Mouse (Mus musculus) small intestine, adult 2 months (tissue): Measurements from ENCODE around the gene Prr14l. TPM values are rescaled to one million over a fixed set of nuclear protein-coding genes. Genes with fewer than 3 reads are reported as not detected.
A peak's percentile ranks its signal among the peaks of the same experiment; 100 is the strongest.

Experiments
- H3K27ac ChIP-seq: fragments of 200-500 bp; 2 replicates; pipeline ENCODE4 v1.5.1; 2012; ENCODE audit warnings: low read depth, low read length, control low read depth, inconsistent platforms; ENCODE audit not compliant: insufficient read depth
- H3K27me3 ChIP-seq: fragments of 200-500 bp; 2 replicates; pipeline ENCODE4 v1.6.1; 2012; ENCODE audit warnings: mild to moderate bottlenecking, moderate library complexity, low read length, inconsistent platforms; ENCODE audit not compliant: control insufficient read depth, insufficient read depth
- H3K36me3 ChIP-seq: fragments of 200-500 bp; 2 replicates; pipeline ENCODE4 v1.6.1; 2012; ENCODE audit warnings: mild to moderate bottlenecking, low read length, control low read depth, inconsistent platforms; ENCODE audit not compliant: control insufficient read depth, insufficient read depth
- H3K4me1 ChIP-seq: fragments of 200-500 bp; 2 replicates; pipeline ENCODE4 v1.6.1; 2012; ENCODE audit warnings: low read length, inconsistent platforms, mixed read lengths; ENCODE audit not compliant: control insufficient read depth, insufficient read depth, insufficient read length
- H3K4me3 ChIP-seq: fragments of 200-500 bp; 2 replicates; pipeline ENCODE4 v1.5.1; 2012; ENCODE audit warnings: low read depth, mild to moderate bottlenecking, control low read depth, inconsistent platforms, low read length, moderate library complexity
- CTCF ChIP-seq: fragments of 200-500 bp; IDR thresholded peaks from 2 replicates; pipeline ENCODE4 v1.5.1; 2012; ENCODE audit warnings: low read depth, mild to moderate bottlenecking, control low read depth, inconsistent platforms, low read length, moderate library complexity, mixed read lengths; ENCODE audit not compliant: insufficient replicate concordance, insufficient read length; ENCODE audit errors: extremely low read depth
- POLR2A ChIP-seq: fragments of 200-500 bp; IDR thresholded peaks from 2 replicates; pipeline ENCODE4 v1.6.1; 2012; ENCODE audit warnings: low read depth, mild to moderate bottlenecking, control low read depth, inconsistent platforms, low read length, moderate library complexity
- WGBS: fragments of 180-500 bp; shearing (Covaris S2); methylation state at CpG from one replicate; pipeline ENCODE4 v1.1.7; 2018; 5-methylcytosine and 5-hydroxymethylcytosine counted together
- polyA plus RNA-seq: library from polyadenylated mRNA; depleted of rRNA; stranded (reverse); fragments of >200 nt; gene quantifications from 2 replicates; pipeline ENCODE4 v1.2.3, GENCODE M21; 2012

Gene Prr14l
- polyA plus RNA-seq, 1 experiment = 5.2 TPM

GRCm38 (mm10) chr5:32785313-32785915 lies 68.6 kb downstream of the Prr14l start, which contains the start of gene Pisd:
Gene Pisd, minus strand, starts transcription at chr5:32785646.
- peak within 1 kb of the TSS; percentile 19; the same call in 1 of the 2 replicates for H3K27ac ChIP-seq
- H3K36me3 ChIP-seq = 0 out of 2 replicates have a peak, but pooled peaks cover 2% of the 10 kb centered on the region

GRCm38 (mm10) chr5:32784726-32785125 lies 69.3 kb downstream of the Prr14l start:
- H3K4me3 ChIP-seq = peak overlapping the region; percentile 79

More at GRCm38 (mm10) chr5:32785313-32785915, 68.6 kb downstream of the Prr14l start, which contains the start of gene Pisd:
- Histone ChIP-seq H3K27me3 (no peaks in the 10 kb centered on the region), H3K4me1 (no peaks in the 10 kb centered on the region), H3K4me3 (peak within 1 kb of the TSS; percentile 79)
- TF ChIP-seq CTCF = no peak
- TF ChIP-seq POLR2A = peak; percentile 40; the same call in 1 of the 2 replicates
- 1% methylated on average over 52 of the region's 52 CpGs for WGBS

GRCm38 (mm10) chr5:32781596-32781995 lies 72.5 kb downstream of the Prr14l start:
- TF ChIP-seq CTCF = no peak
- TF ChIP-seq POLR2A = no peak
- Histone ChIP-seq H3K4me1 (no peaks in the 10 kb centered on the region; the same call in 1 of the 2 replicates), H3K4me3 (no peak overlapping the region), H3K27ac (no peak overlapping the region), H3K36me3 (no peaks in the 10 kb centered on the region), H3K27me3 (no peaks in the 10 kb centered on the region)
- 87% methylated on average over 5 of the region's 5 CpGs for WGBS

More at GRCm38 (mm10) chr5:32784726-32785125, 69.3 kb downstream of the Prr14l start:
- H3K4me1 ChIP-seq = no peaks in the 10 kb centered on the region
- TF ChIP-seq CTCF (no peak), POLR2A (no peak; the same call in 1 of the 2 replicates)
- 0 out of 2 replicates have a peak, but pooled peaks cover 2% of the 10 kb centered on the region for H3K36me3 ChIP-seq
- WGBS = 9% methylated on average over 5 of the region's 5 CpGs
- no peaks in the 10 kb centered on the region for H3K27me3 ChIP-seq
- peak overlapping the region; percentile 19; the same call in 1 of the 2 replicates for H3K27ac ChIP-seq

- Histone ChIP-seq H3K27me3 (no peaks in the 10 kb centered on the region), H3K27ac (no peak overlapping the region), H3K4me1 (no peaks in the 10 kb centered on the region; the same call in 1 of the 2 replicates), H3K4me3 (no peak overlapping the region), H3K36me3 (peaks cover 9% of the 10 kb centered on the region)
- no peak for TF ChIP-seq CTCF
- no peak for TF ChIP-seq POLR2A
- WGBS = 55% methylated on average over 3 of the region's 3 CpGs
Measured at GRCm38 (mm10) chr5:32778168-32778567, 75.9 kb downstream of the Prr14l start.

- H3K36me3 ChIP-seq = peaks cover 26% of the 10 kb centered on the region
- no peaks in the 10 kb centered on the region; the same call in 1 of the 2 replicates for H3K4me1 ChIP-seq
- TF ChIP-seq POLR2A = no peak
- no peak for TF ChIP-seq CTCF
- 74% methylated on average over 2 of the region's 2 CpGs for WGBS
- H3K4me3 ChIP-seq = no peak overlapping the region
- no peaks in the 10 kb centered on the region for H3K27me3 ChIP-seq
- no peak overlapping the region for H3K27ac ChIP-seq
Measured at GRCm38 (mm10) chr5:32772361-32772760, 81.7 kb downstream of the Prr14l start.

- Histone ChIP-seq H3K27me3 (no peaks in the 10 kb centered on the region), H3K27ac (no peak overlapping the region), H3K4me3 (no peak overlapping the region), H3K36me3 (peaks cover 28% of the 10 kb centered on the region), H3K4me1 (no peaks in the 10 kb centered on the region; the same call in 1 of the 2 replicates)
- WGBS = 75% methylated on average over 4 of the region's 4 CpGs
- no peak for TF ChIP-seq CTCF
- TF ChIP-seq POLR2A = no peak
Measured at GRCm38 (mm10) chr5:32767636-32768373, 86.3 kb downstream of the Prr14l start.

- Histone ChIP-seq H3K36me3 (peaks cover 22% of the 10 kb centered on the region), H3K27ac (no peak overlapping the region), H3K4me3 (no peak overlapping the region), H3K4me1 (peaks cover 2% of the 10 kb centered on the region; the same call in 1 of the 2 replicates), H3K27me3 (no peaks in the 10 kb centered on the region)
- 60% methylated on average over 3 of the region's 3 CpGs for WGBS
- TF ChIP-seq POLR2A (no peak), CTCF (no peak)
Measured at GRCm38 (mm10) chr5:32767004-32767403, 87.1 kb downstream of the Prr14l start.
